8 mouse cellular contexts compared by ENCODE assay signal in the genomic region with DNA sequence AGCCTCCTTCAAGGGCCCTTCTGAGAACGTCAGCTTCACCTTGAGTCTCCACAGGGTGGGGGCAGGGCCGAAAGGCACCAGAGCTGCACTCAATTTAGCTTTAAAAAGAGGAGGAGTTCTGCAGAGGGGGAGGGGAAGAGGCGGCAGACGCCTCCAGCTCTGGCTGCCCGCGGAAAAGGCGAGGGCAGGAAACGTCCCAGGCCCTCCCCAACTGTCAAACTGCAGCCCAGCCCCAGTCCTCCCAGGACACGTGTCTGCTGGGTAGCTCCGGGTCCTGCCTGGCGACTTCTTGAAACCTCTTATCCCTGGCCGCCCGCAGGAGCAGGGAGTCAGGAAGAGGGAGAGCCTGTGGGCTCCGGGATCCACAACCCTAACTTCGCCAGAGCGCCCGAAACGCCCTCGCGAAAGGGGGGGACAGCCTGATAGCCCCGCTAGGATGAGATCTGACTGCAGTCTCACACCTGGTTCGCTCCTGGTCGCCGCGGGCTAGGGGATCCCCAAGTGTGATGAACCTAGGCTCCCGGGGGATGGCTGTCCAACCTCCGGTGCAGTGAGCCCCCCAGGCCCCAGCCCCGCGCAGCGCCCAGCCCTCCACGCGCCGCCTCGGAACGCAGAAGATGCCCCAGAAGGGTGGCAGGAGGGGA. TPM values are rescaled to one million over a fixed set of nuclear protein-coding genes. Genes with fewer than 3 reads are reported as not detected.
A peak's percentile ranks its signal among the peaks of the same experiment; 100 is the strongest.
DNase-seq lines count a peak whose midpoint lies in the region; ATAC-seq and TF ChIP-seq lines count a peak whose summit lies in the region.

No protein-coding gene starts in this region.

- peaks cover 4% of the 10 kb centered on the region; the same call in 1 of the 2 replicates for H3K4me1 ChIP-seq in forebrain, embryonic 11.5 days (replicated peaks; ENCODE audit: control insufficient read depth, insufficient read depth, low read length)
- peaks cover 0 to 6% of the 10 kb centered on the region in 2 experiments; a peak in 1 of 4 replicates for H3K4me1 ChIP-seq in heart, embryonic 14.5 days (ENCODE audit: control insufficient read depth in 2 of 2, insufficient read depth in 2 of 2, low read length in 2 of 2)
- peaks cover 6% of the 10 kb centered on the region; the same call in 1 of the 2 replicates for H3K4me1 ChIP-seq in kidney, embryonic 16.5 days (ENCODE audit: insufficient read depth, low read length)
- peaks cover 7% of the 10 kb centered on the region; the same call in 1 of the 2 replicates for H3K4me1 ChIP-seq in liver, adult 2 months (ENCODE audit: control insufficient read depth, insufficient read depth, low read length)
- H3K4me1 ChIP-seq in stomach, embryonic 15.5 days, result 0 out of 2 replicates have a peak, but pooled peaks cover 2% of the 10 kb centered on the region

- H3K27ac ChIP-seq in forebrain, embryonic 11.5 days (ENCODE audit: low read depth, low read length), result no peak overlapping the region
- H3K27ac ChIP-seq in heart, embryonic 14.5 days (replicated peaks in 1 of 2; ENCODE audit: control insufficient read depth in 1 of 2, insufficient read depth in 1 of 2, low read depth in 2 of 2, low read length in 2 of 2), result peak overlapping the region; percentile 56 to 62; a peak in 3 of 4 replicates
- H3K27ac ChIP-seq in kidney, embryonic 16.5 days (ENCODE audit: low read length), result no peak overlapping the region
- H3K27ac ChIP-seq in liver, adult 2 months (replicated peaks; ENCODE audit: insufficient read depth, low read depth, low read length), result no peak overlapping the region
- H3K27ac ChIP-seq in stomach, embryonic 15.5 days, result no peak overlapping the region

- peak; percentile 26 to 45 for DNase-seq in urinary bladder, adult 18-20 months (ENCODE audit: low spot score in 2 of 2)
- DNase-seq in urinary bladder, postnatal 10 days (ENCODE audit: low spot score), result no peak
- peak; percentile 77 for DNase-seq in forebrain, embryonic 11.5 days (ENCODE audit: low spot score)
- peak; percentile 20 for DNase-seq in liver, adult 2 months (ENCODE audit: extremely low read depth, low read depth, low spot score)

- TF ChIP-seq POLR2A in liver, adult 2 months (IDR thresholded peaks at IDR 0.05; ENCODE audit: extremely low read depth, insufficient read depth, low read length), result no peak
- TF ChIP-seq POLR2A in myocyte (IDR thresholded peaks at IDR 0.05; ENCODE audit: insufficient read length, low read depth), result no peak

- ATAC-seq in forebrain, embryonic 11.5 days (replicated peaks; ENCODE audit: low FRiP score), result peak; percentile 74
- ATAC-seq in heart, embryonic 14.5 days (ENCODE audit: insufficient number of reproducible peaks, insufficient read depth, low FRiP score, low read depth), result peak; percentile 71
- ATAC-seq in kidney, embryonic 16.5 days (ENCODE audit: low FRiP score, low TSS enrichment), result peak; percentile 78
- peak; percentile 75 for ATAC-seq in stomach, embryonic 15.5 days (ENCODE audit: insufficient read depth, low FRiP score, low read depth)

- peak overlapping the region; percentile 72 for H3K9ac ChIP-seq in forebrain, embryonic 11.5 days (ENCODE audit: low read length)
- H3K9ac ChIP-seq in heart, embryonic 14.5 days (ENCODE audit: low read length), result peak overlapping the region; percentile 83
- H3K9ac ChIP-seq in kidney, embryonic 16.5 days (replicated peaks; ENCODE audit: low read length), result peak overlapping the region; percentile 74
- peak overlapping the region; percentile 55 for H3K9ac ChIP-seq in liver, adult 2 months (ENCODE audit: low read depth, low read length)
- H3K9ac ChIP-seq in stomach, embryonic 15.5 days, result peak overlapping the region; percentile 39; the same call in 1 of the 2 replicates

- no peak for TF ChIP-seq CTCF in liver, adult 2 months (IDR thresholded peaks at IDR 0.05; ENCODE audit: low read depth, low read length)

- H3K36me3 ChIP-seq in forebrain, embryonic 11.5 days (ENCODE audit: control insufficient read depth, insufficient read depth, low read length), result no peaks in the 10 kb centered on the region; the same call in 1 of the 2 replicates
- H3K36me3 ChIP-seq in heart, embryonic 14.5 days (ENCODE audit: control insufficient read depth, insufficient read depth, low read length), result no peaks in the 10 kb centered on the region
- no peaks in the 10 kb centered on the region for H3K36me3 ChIP-seq in kidney, embryonic 16.5 days (ENCODE audit: insufficient read depth, low read length)
- H3K36me3 ChIP-seq in liver, adult 2 months (ENCODE audit: control insufficient read depth, insufficient read depth, low read length), result no peaks in the 10 kb centered on the region
- H3K36me3 ChIP-seq in myocyte (ENCODE audit: control insufficient read depth, insufficient read depth), result no peaks in the 10 kb centered on the region
- no peaks in the 10 kb centered on the region for H3K36me3 ChIP-seq in stomach, embryonic 15.5 days

- peak overlapping the region; percentile 100 for H3K4me2 ChIP-seq in forebrain, embryonic 11.5 days (ENCODE audit: low read depth, low read length, severe bottlenecking)
- H3K4me2 ChIP-seq in heart, embryonic 14.5 days (ENCODE audit: low read length), result peak overlapping the region; percentile 100
- peak overlapping the region; percentile 100 for H3K4me2 ChIP-seq in kidney, embryonic 16.5 days (replicated peaks; ENCODE audit: low read depth, low read length)
- H3K4me2 ChIP-seq in myocyte (ENCODE audit: low read depth), result peak overlapping the region; percentile 99
- peak overlapping the region; percentile 100 for H3K4me2 ChIP-seq in stomach, embryonic 15.5 days

- no peak overlapping the region for H3ac ChIP-seq in myocyte (ENCODE audit: control insufficient read depth, insufficient read length)

- H3K4me3 ChIP-seq in forebrain, embryonic 11.5 days (ENCODE audit: low read depth, low read length), result peak overlapping the region; percentile 57
- peak overlapping the region; percentile 69 to 71 for H3K4me3 ChIP-seq in heart, embryonic 14.5 days (ENCODE audit: control insufficient read depth in 1 of 2, insufficient read depth in 1 of 2, low read depth in 1 of 2, low read length in 2 of 2)
- H3K4me3 ChIP-seq in kidney, embryonic 16.5 days (ENCODE audit: low read length), result peak overlapping the region; percentile 57
- H3K4me3 ChIP-seq in liver, adult 2 months (ENCODE audit: insufficient read depth, low read depth, low read length), result peak overlapping the region; percentile 74
- peak overlapping the region; percentile 19 for H3K4me3 ChIP-seq in myocyte
- H3K4me3 ChIP-seq in stomach, embryonic 15.5 days (replicated peaks), result peak overlapping the region; percentile 75

- WGBS in forebrain, embryonic 11.5 days, result 0% methylated on average over 35 of the region's 35 CpGs
- WGBS in heart, embryonic 14.5 days, result under 1% methylated on average over 35 of the region's 35 CpGs
- under 1% methylated on average over 35 of the region's 35 CpGs for WGBS in kidney, embryonic 16.5 days
- 2% methylated on average over 35 of the region's 35 CpGs for WGBS in liver, adult 2 months
- WGBS in stomach, embryonic 15.5 days, result under 1% methylated on average over 35 of the region's 35 CpGs

- H3K79me2 ChIP-seq in liver, adult 2 months (ENCODE audit: control insufficient read depth, insufficient read depth, low read length), result no peaks in the 10 kb centered on the region
- H3K79me2 ChIP-seq in myocyte (ENCODE audit: control insufficient read depth, insufficient read depth), result no peaks in the 10 kb centered on the region

- peaks cover 5% of the 10 kb centered on the region; the same call in 1 of the 2 replicates for H3K9me3 ChIP-seq in forebrain, embryonic 11.5 days (ENCODE audit: control insufficient read depth, low read length)
- peaks cover 4% of the 10 kb centered on the region; the same call in 1 of the 2 replicates for H3K9me3 ChIP-seq in heart, embryonic 14.5 days (ENCODE audit: control insufficient read depth, low read length)
- H3K9me3 ChIP-seq in kidney, embryonic 16.5 days (ENCODE audit: low read length), result peaks cover 5% of the 10 kb centered on the region; the same call in 1 of the 2 replicates
- no peaks in the 10 kb centered on the region for H3K9me3 ChIP-seq in stomach, embryonic 15.5 days

- H3K27me3 ChIP-seq in forebrain, embryonic 11.5 days (ENCODE audit: control insufficient read depth, insufficient read depth, low read length), result no peaks in the 10 kb centered on the region
- no peaks in the 10 kb centered on the region for H3K27me3 ChIP-seq in heart, embryonic 14.5 days (ENCODE audit: control insufficient read depth, insufficient read depth, low read length)
- no peaks in the 10 kb centered on the region for H3K27me3 ChIP-seq in kidney, embryonic 16.5 days (ENCODE audit: insufficient read depth, low read length)
- H3K27me3 ChIP-seq in liver, adult 2 months (ENCODE audit: control insufficient read depth, insufficient read depth, low read length), result peaks cover 2% of the 10 kb centered on the region; the same call in 1 of the 2 replicates
- H3K27me3 ChIP-seq in myocyte (ENCODE audit: control insufficient read depth, insufficient read depth, insufficient read length), result no peaks in the 10 kb centered on the region
- no peaks in the 10 kb centered on the region for H3K27me3 ChIP-seq in stomach, embryonic 15.5 days (replicated peaks)

TF ChIP-seq in myocyte, 11 proteins besides CTCF, POLR2A, EP300 and RAD21 (continues in another document):
- no peak for TF ChIP-seq SRF (IDR thresholded peaks at IDR 0.05; ENCODE audit: control insufficient read depth, insufficient read length, low read depth)
- no peak for TF ChIP-seq MYOD1 (IDR thresholded peaks at IDR 0.05; ENCODE audit: control insufficient read depth in 1 of 3, insufficient read length in 2 of 3, low read depth in 2 of 3)
- TF ChIP-seq USF1 (IDR thresholded peaks at IDR 0.05; ENCODE audit: low read depth), result no peak
- TF ChIP-seq E2F4 (IDR thresholded peaks at IDR 0.05; ENCODE audit: insufficient read depth), result no peak
- no peak for TF ChIP-seq CEBPB (IDR thresholded peaks at IDR 0.05; ENCODE audit: insufficient read depth, poor library complexity, severe bottlenecking)
- no peak for TF ChIP-seq TCF12 (IDR thresholded peaks at IDR 0.05; ENCODE audit: insufficient read depth, poor library complexity, severe bottlenecking)
- no peak for TF ChIP-seq MAX (IDR thresholded peaks at IDR 0.05; ENCODE audit: low read depth)
- TF ChIP-seq REST (IDR thresholded peaks at IDR 0.05; ENCODE audit: insufficient read depth, insufficient read length), result no peak
- no peak for TF ChIP-seq MYOG (IDR thresholded peaks at IDR 0.05; ENCODE audit: control insufficient read depth in 1 of 3, insufficient read depth in 1 of 3, insufficient read length in 2 of 3, low read depth in 2 of 3)
- no peak for TF ChIP-seq TCF3 (IDR thresholded peaks at IDR 0.05; ENCODE audit: insufficient read length, low read depth)

RNA-seq across cellular contexts. Expression of gene Adamts3, which starts 0.9 kb away (rescaled TPM):
- 7.0 and 7.1 TPM in 2 replicates for polyA plus RNA-seq in forebrain, embryonic 11.5 days (2014; fragmentation: Nextera tagmentation; extraction: Ambion mirVana)
- polyA plus RNA-seq in heart, embryonic 14.5 days (2014; fragmentation: Nextera tagmentation; extraction: Ambion mirVana), result 4.0 and 4.8 TPM in 2 replicates
- polyA plus RNA-seq in kidney, embryonic 16.5 days (2015; fragmentation: Nextera tagmentation; extraction: Ambion mirVana), result 1.7 TPM in 2 replicates
- 0.37 and 0.74 TPM in 2 replicates for total RNA-seq in liver, adult 2 months (2014; rRNA removed)
- 0.09 and 0.11 TPM in 2 replicates for polyA plus RNA-seq in liver, adult 2 months (2012; rRNA removed)
- polyA plus RNA-seq in myocyte (2012; fragmentation: generic; extraction: Trizol), result 0.12 TPM
- 2.0 and 2.2 TPM in 2 replicates for polyA plus RNA-seq in stomach, embryonic 15.5 days (2015; fragmentation: Nextera tagmentation; extraction: Ambion mirVana)

Comparison
In these comparisons a context has a peak if more than half of its experiments do, and no peak if none do; other contexts are left out.
1. H3K27ac ChIP-seq: peak in heart, embryonic 14.5 days (2 of 2); none in forebrain, embryonic 11.5 days (single experiment), kidney, embryonic 16.5 days (single experiment), liver, adult 2 months (single experiment) and stomach, embryonic 15.5 days (single experiment).
2. H3K4me3 ChIP-seq: peak in every context shown above with its lines; median percentile 75 in stomach, embryonic 15.5 days; 74 in liver, adult 2 months; 70 in heart, embryonic 14.5 days; 57 in forebrain, embryonic 11.5 days; 57 in kidney, embryonic 16.5 days; 19 in myocyte.
3. Peak in every context shown above with its lines, with median percentiles within 50 percentile points of each other: ATAC-seq, H3K4me2 ChIP-seq and H3K9ac ChIP-seq.